Mouse (Mus musculus): ENCODE results near the gene Olfr544. TPM values are rescaled to one million over a fixed set of nuclear protein-coding genes. Genes with fewer than 3 reads are reported as not detected.

Olfr544 gene
- polyA plus RNA-seq, 1 experiment from 2014 or later, result 0.04 TPM

Other genes starting within 250 kb of the Olfr544 start
- 58.4 and 67.7 TPM in 2 replicates for gene Rhog, start 232.3 kb downstream of the Olfr544 start, polyA plus RNA-seq (2015; fragmentation: Nextera tagmentation; extraction: Ambion mirVana)
- 26.5 TPM in 2 replicates for gene Stim1, start 220.5 kb downstream of the Olfr544 start, polyA plus RNA-seq (2015; fragmentation: Nextera tagmentation; extraction: Ambion mirVana)
- gene Rrm1, start 46.6 kb downstream of the Olfr544 start, polyA plus RNA-seq (2015; fragmentation: Nextera tagmentation; extraction: Ambion mirVana), result 133 and 138 TPM in 2 replicates
- gene Olfr543, start 6.6 kb downstream of the Olfr544 start, polyA plus RNA-seq (2015; fragmentation: Nextera tagmentation; extraction: Ambion mirVana), result 0.41 and 0.53 TPM in 2 replicates
- gene Olfr545, start 11.3 kb upstream of the Olfr544 start, polyA plus RNA-seq (2015; fragmentation: Nextera tagmentation; extraction: Ambion mirVana), result not detected in 2 replicates
- not detected in 2 replicates for gene Olfr547, start 46.4 kb upstream of the Olfr544 start, polyA plus RNA-seq (2015; fragmentation: Nextera tagmentation; extraction: Ambion mirVana)
- not detected in 2 replicates for gene Olfr548-ps1, start 52.6 kb upstream of the Olfr544 start, polyA plus RNA-seq (2015; fragmentation: Nextera tagmentation; extraction: Ambion mirVana)
- not detected in 2 replicates for gene Olfr549, start 61.6 kb upstream of the Olfr544 start, polyA plus RNA-seq (2015; fragmentation: Nextera tagmentation; extraction: Ambion mirVana)
- 0.49 and 1.1 TPM in 2 replicates for gene Trim21, start 77.2 kb upstream of the Olfr544 start, polyA plus RNA-seq (2015; fragmentation: Nextera tagmentation; extraction: Ambion mirVana)
- gene Olfr550, start 83.1 kb upstream of the Olfr544 start, polyA plus RNA-seq (2015; fragmentation: Nextera tagmentation; extraction: Ambion mirVana), result not detected in 2 replicates
- gene Olfr551, start 103.6 kb upstream of the Olfr544 start, polyA plus RNA-seq (2015; fragmentation: Nextera tagmentation; extraction: Ambion mirVana), result not detected in 2 replicates
- gene Olfr552, start 109.5 kb upstream of the Olfr544 start, polyA plus RNA-seq (2015; fragmentation: Nextera tagmentation; extraction: Ambion mirVana), result not detected in 2 replicates
- gene Olfr553, start 129.9 kb upstream of the Olfr544 start, polyA plus RNA-seq (2015; fragmentation: Nextera tagmentation; extraction: Ambion mirVana), result not detected in 2 replicates
- gene Olfr554, start 150.1 kb upstream of the Olfr544 start, polyA plus RNA-seq (2015; fragmentation: Nextera tagmentation; extraction: Ambion mirVana), result not detected in 2 replicates
- gene Olfr555, start 170.5 kb upstream of the Olfr544 start, polyA plus RNA-seq (2015; fragmentation: Nextera tagmentation; extraction: Ambion mirVana), result not detected in 2 replicates
- gene Olfr556, start 176.6 kb upstream of the Olfr544 start, polyA plus RNA-seq (2015; fragmentation: Nextera tagmentation; extraction: Ambion mirVana), result not detected in 2 replicates
- gene Trim68, start 199.0 kb upstream of the Olfr544 start, polyA plus RNA-seq (2015; fragmentation: Nextera tagmentation; extraction: Ambion mirVana), result 12.8 and 13.6 TPM in 2 replicates
- not detected in 2 replicates for gene Olfr557, start 207.6 kb upstream of the Olfr544 start, polyA plus RNA-seq (2015; fragmentation: Nextera tagmentation; extraction: Ambion mirVana)
- 0.18 and 0.30 TPM in 2 replicates for gene Olfr558, start 213.9 kb upstream of the Olfr544 start, polyA plus RNA-seq (2015; fragmentation: Nextera tagmentation; extraction: Ambion mirVana)
- gene Olfr33, start 230.8 kb upstream of the Olfr544 start, polyA plus RNA-seq (2015; fragmentation: Nextera tagmentation; extraction: Ambion mirVana), result not detected in 2 replicates
- gene Olfr559, start 239.2 kb upstream of the Olfr544 start, polyA plus RNA-seq (2015; fragmentation: Nextera tagmentation; extraction: Ambion mirVana), result not detected in 2 replicates